In the genomic region with DNA sequence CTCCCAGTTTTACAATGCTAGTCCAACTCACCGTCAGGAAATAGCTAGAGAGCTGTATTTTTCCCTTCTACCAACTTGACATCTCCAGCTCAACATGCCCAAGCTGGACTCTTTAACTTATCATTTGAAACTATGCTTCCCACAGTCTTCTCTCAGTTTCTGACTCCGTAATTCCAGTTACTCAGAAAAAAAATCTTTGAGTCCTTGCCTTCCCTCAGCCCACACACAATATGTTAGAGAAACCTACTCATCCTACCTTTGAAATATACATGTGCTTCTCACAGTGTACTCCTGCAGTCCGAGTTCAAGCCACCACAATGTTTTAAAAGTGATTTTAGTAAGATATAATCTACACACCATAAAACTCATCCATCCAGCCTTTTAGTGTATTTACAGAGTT, we compare ENCODE assay signal across 18 mouse cellular contexts.
"Had no signal": no experiment of that assay in that cellular context is flagged by ENCODE, and none has a peak within 500 bp of the region (broad histone marks: within the 10 kb centered on the region; RNA-seq: fewer than 3 reads in every experiment).

No protein-coding gene starts in this region.

- ATAC-seq: hindbrain, embryonic 16.5 days; inflammation-experienced regulatory T-cells, adult 6 months; intestine, embryonic 15.5 days; liver, embryonic 12.5 days had no signal

- DNase-seq: gastrocnemius, adult 2 months; gastrocnemius, postnatal 10 days; gastrocnemius, postnatal 25 days; heart, adult 18-20 months; heart, postnatal 10 days; heart, postnatal 4 days; kidney, adult 11 months; kidney, adult 2 months; kidney, adult 9 months; kidney, postnatal 14 days; kidney, postnatal 36 days; layer of hippocampus, adult 9-11 months; layer of hippocampus, postnatal 36 days; left cerebral cortex, postnatal 4 days had no signal
